15 mouse cellular contexts compared by ENCODE assay signal in the genomic region with DNA sequence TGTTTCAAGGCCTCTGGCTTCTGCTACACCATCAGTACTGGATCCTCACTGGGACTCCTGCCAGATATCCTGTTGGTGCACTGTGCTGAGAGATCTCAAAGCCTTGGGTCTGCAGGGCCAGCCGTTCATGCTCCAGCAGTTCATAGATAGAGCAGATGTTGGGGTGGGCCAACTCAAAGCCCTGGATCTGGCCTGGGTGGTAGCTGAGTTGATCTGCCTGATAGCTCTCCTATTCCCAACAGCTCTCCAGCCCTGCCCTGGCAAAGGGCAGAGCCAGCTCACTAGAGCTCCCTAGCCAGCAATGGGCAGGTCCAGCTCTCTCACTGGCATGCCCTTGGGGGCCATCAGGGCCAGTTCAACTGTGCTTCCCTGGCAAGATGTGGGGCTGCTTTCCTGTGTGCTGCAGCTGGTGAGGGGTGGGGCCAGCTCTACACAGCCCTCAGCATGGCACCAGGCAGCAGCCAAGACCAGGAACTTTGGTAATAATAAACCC.
DNase-seq lines count a peak whose midpoint lies in the region; ATAC-seq lines count a peak whose summit lies in the region.
"Had no signal": no experiment of that assay in that cellular context is flagged by ENCODE, and none has a peak within 500 bp of the region (broad histone marks: within the 10 kb centered on the region; RNA-seq: fewer than 3 reads in every experiment).

No protein-coding gene starts in this region.

- H3K27me3 ChIP-seq in embryonic facial prominence, embryonic 14.5 days (replicated peaks; ENCODE audit: control insufficient read depth, insufficient read depth, low read length) = no peaks in the 10 kb centered on the region
- H3K27me3 ChIP-seq in embryonic facial prominence, embryonic 10.5 days (replicated peaks; ENCODE audit: low read depth, poor library complexity, severe bottlenecking) = no peaks in the 10 kb centered on the region
- no peaks in the 10 kb centered on the region for H3K27me3 ChIP-seq in limb, embryonic 15.5 days
- H3K27me3 ChIP-seq in limb, embryonic 10.5 days (ENCODE audit: low read depth, poor library complexity, severe bottlenecking) = no peaks in the 10 kb centered on the region
- H3K27me3 ChIP-seq: heart, embryonic 13.5 days; neural tube, embryonic 12.5 days had no signal

- intact Hi-C loops in left cerebral cortex, postnatal 36 days (cut with DNase I) = no loop called here

- 38% methylated on average over 1 of the region's 1 CpGs for WGBS in embryonic facial prominence, embryonic 14.5 days
- 76% methylated on average over 1 of the region's 1 CpGs for WGBS in embryonic facial prominence, embryonic 10.5 days
- WGBS in limb, embryonic 15.5 days = 68% methylated on average over 1 of the region's 1 CpGs
- WGBS in limb, embryonic 10.5 days = 86% methylated on average over 1 of the region's 1 CpGs

- H3K4me2 ChIP-seq in embryonic facial prominence, embryonic 14.5 days (ENCODE audit: low read depth, low read length) = no peak overlapping the region
- no peak overlapping the region for H3K4me2 ChIP-seq in limb, embryonic 15.5 days
- H3K4me2 ChIP-seq: heart, embryonic 13.5 days; neural tube, embryonic 12.5 days had no signal

- no peak overlapping the region for H3K9ac ChIP-seq in embryonic facial prominence, embryonic 14.5 days (ENCODE audit: low read depth, low read length)
- no peak overlapping the region for H3K9ac ChIP-seq in limb, embryonic 15.5 days
- H3K9ac ChIP-seq: heart, embryonic 13.5 days; liver, embryonic 14.5 days; neural tube, embryonic 12.5 days had no signal

- H3K27ac ChIP-seq in embryonic facial prominence, embryonic 14.5 days (replicated peaks; ENCODE audit: low read depth, low read length) = no peak overlapping the region
- no peak overlapping the region for H3K27ac ChIP-seq in embryonic facial prominence, embryonic 10.5 days (replicated peaks)
- no peak overlapping the region for H3K27ac ChIP-seq in limb, embryonic 15.5 days
- H3K27ac ChIP-seq in limb, embryonic 10.5 days = no peak overlapping the region
- H3K27ac ChIP-seq: heart, embryonic 13.5 days; liver, embryonic 14.5 days; neural tube, embryonic 12.5 days had no signal

- no peak for ATAC-seq in embryonic facial prominence, embryonic 14.5 days (ENCODE audit: low read depth)
- 0 out of 2 replicates have a peak, but pooled peaks have one; percentile 30 for ATAC-seq in limb, embryonic 15.5 days (ENCODE audit: insufficient number of reproducible peaks, low FRiP score, low TSS enrichment, low read depth)
- ATAC-seq: inflammation-experienced regulatory T-cells, adult 6 months had no signal

- DNase-seq in embryonic facial prominence, embryonic 14.5 days (ENCODE audit: low spot score) = peak; percentile 17
- DNase-seq in embryonic facial prominence, embryonic 10.5 days (ENCODE audit: low spot score) = no peak
- no peak for DNase-seq in limb, embryonic 10.5 days (ENCODE audit: low spot score)
- DNase-seq in adrenal gland, adult (ENCODE audit: inconsistent age in 2 of 2, low spot score in 1 of 2) = peak; percentile 66 to 93
- DNase-seq in kidney, postnatal 14 days = peak; percentile 16
- no peak for DNase-seq in urinary bladder, postnatal 10 days (ENCODE audit: low spot score)
- DNase-seq in left cerebral cortex, postnatal 36 days (ENCODE audit: low spot score in 2 of 2) = no peak
- DNase-seq: B cell, adult 2 months; right cerebral cortex, postnatal 4 days had no signal

- no peaks in the 10 kb centered on the region for H3K9me3 ChIP-seq in embryonic facial prominence, embryonic 14.5 days (ENCODE audit: control insufficient read depth, low read length)
- no peaks in the 10 kb centered on the region for H3K9me3 ChIP-seq in embryonic facial prominence, embryonic 10.5 days
- H3K9me3 ChIP-seq in limb, embryonic 15.5 days = no peaks in the 10 kb centered on the region
- no peaks in the 10 kb centered on the region for H3K9me3 ChIP-seq in limb, embryonic 10.5 days (replicated peaks)
- H3K9me3 ChIP-seq: heart, embryonic 13.5 days; neural tube, embryonic 12.5 days had no signal

- H3K36me3 ChIP-seq in embryonic facial prominence, embryonic 14.5 days (ENCODE audit: control insufficient read depth, insufficient read depth, low read length) = no peaks in the 10 kb centered on the region
- H3K36me3 ChIP-seq in embryonic facial prominence, embryonic 10.5 days (replicated peaks) = no peaks in the 10 kb centered on the region
- H3K36me3 ChIP-seq in limb, embryonic 15.5 days = no peaks in the 10 kb centered on the region
- no peaks in the 10 kb centered on the region for H3K36me3 ChIP-seq in limb, embryonic 10.5 days
- H3K36me3 ChIP-seq: heart, embryonic 13.5 days; neural tube, embryonic 12.5 days had no signal

- no peaks in the 10 kb centered on the region for H3K4me1 ChIP-seq in embryonic facial prominence, embryonic 14.5 days (ENCODE audit: control insufficient read depth, insufficient read depth, low read length)
- peaks cover 9% of the 10 kb centered on the region for H3K4me1 ChIP-seq in embryonic facial prominence, embryonic 10.5 days
- no peaks in the 10 kb centered on the region for H3K4me1 ChIP-seq in limb, embryonic 15.5 days
- H3K4me1 ChIP-seq in limb, embryonic 10.5 days = peaks cover 4% of the 10 kb centered on the region; the same call in 1 of the 2 replicates
- H3K4me1 ChIP-seq: heart, embryonic 13.5 days; megakaryocyte, embryonic 14.5 days; neural tube, embryonic 12.5 days had no signal

- H3K4me3 ChIP-seq in embryonic facial prominence, embryonic 14.5 days (ENCODE audit: low read depth, low read length) = no peak overlapping the region
- H3K4me3 ChIP-seq in embryonic facial prominence, embryonic 10.5 days = no peak overlapping the region
- H3K4me3 ChIP-seq in limb, embryonic 15.5 days = no peak overlapping the region
- H3K4me3 ChIP-seq in limb, embryonic 10.5 days = no peak overlapping the region
- H3K4me3 ChIP-seq: heart, embryonic 13.5 days; megakaryocyte, embryonic 14.5 days; neural tube, embryonic 12.5 days had no signal

Comparison
In these comparisons a context has a peak if more than half of its experiments do, and no peak if none do; other contexts are left out.
1. DNase-seq: peak in embryonic facial prominence, embryonic 14.5 days (single experiment), adrenal gland, adult (2 of 2) and kidney, postnatal 14 days (single experiment); none in embryonic facial prominence, embryonic 10.5 days (single experiment), limb, embryonic 10.5 days (single experiment), urinary bladder, postnatal 10 days (single experiment) and left cerebral cortex, postnatal 36 days (0 of 2).